Mouse (Mus musculus) gastrocnemius, adult 8-10 months (tissue): Measurements from ENCODE around the gene Mosmo. TPM values are rescaled to one million over a fixed set of nuclear protein-coding genes. Genes with fewer than 3 reads are reported as not detected.

Experiments used
- DNase-seq, 2 experiments: peaks; one replicate each; pipeline ENCODE4 v3.0.0; 2022; ENCODE audit warnings: low spot score in 2 of 2
- total RNA-seq, 4 experiments: library from RNA; stranded (reverse); gene quantifications; 2 replicates each; pipeline ENCODE4 v1.2.4; 2022

Gene Mosmo
- total RNA-seq: 10 to 100 TPM; 19.4 to 28.2 (median 22.9) TPM

- DNase-seq: peak; percentile 27 to 38
Observed at GRCm38 (mm10) chr7:120677001-120677643, at the start of gene Mosmo. Mosmo (plus strand) TSS chr7:120677618.

GRCm38 (mm10) chr7:120632518-120632917, 44.9 kb upstream of the Mosmo start:
- DNase-seq: no peak

- DNase-seq: no peak
Observed at GRCm38 (mm10) chr7:120634301-120634700, 43.1 kb upstream of the Mosmo start.

DNA sequence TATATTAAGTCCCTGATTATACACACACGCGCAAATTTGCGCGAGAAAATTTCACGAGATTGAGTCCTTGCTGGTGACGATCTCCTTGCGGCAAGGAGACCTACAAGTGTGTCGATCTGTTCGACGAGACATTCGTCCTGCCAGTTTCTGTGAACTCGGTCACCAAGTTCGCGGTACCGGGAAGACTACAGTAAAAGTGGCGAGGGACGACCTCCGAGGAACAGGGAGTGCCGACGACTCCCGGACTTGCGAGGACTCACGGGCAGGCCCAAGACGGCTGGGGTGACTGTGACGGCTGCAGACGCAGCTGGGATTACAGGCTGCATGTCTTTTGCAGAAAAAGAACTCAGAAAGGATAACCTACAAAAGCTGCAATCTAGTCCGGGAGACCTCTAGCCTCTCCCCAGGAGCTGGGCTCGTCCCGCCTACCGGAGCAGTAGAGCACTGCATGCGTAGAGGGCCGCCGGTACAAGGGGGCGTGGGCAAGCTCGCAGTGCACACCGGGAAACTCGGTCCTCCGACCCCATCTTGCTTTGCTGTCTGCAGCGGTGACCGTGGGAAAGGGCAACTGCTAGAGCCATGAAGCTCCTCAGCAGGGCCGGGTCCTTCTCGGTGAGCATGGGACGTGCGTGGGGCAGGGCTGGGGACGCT, 42.6 kb upstream of the Mosmo start, which contains the start of gene Uqcrc2:
Gene Uqcrc2, plus strand, starts transcription at position 466 of the 651 bp plus-strand sequence.
- DNase-seq: peak; percentile 68 to 74

DNA sequence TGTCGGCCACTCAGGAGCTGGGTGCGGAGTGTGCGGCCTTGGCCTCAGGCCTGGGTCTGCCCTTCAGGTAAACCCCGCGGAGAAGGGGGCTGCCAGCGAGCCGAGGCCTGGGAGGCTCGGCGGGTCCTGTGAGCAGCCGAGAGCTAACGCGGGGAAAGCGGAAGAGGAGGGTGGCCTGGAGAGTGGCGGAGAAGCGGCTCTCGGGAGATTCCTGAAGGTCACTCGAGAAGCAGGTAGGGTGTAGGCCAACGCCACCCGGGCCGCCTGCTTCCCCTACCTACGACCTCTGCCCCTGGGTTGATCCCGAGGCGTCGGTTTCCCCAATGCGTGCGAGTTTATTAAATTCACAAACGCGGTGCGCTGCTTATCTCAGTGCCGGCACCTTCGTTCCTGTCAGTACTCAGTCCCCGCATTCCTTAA, 42.0 kb upstream of the Mosmo start:
- DNase-seq: no peak

DNA sequence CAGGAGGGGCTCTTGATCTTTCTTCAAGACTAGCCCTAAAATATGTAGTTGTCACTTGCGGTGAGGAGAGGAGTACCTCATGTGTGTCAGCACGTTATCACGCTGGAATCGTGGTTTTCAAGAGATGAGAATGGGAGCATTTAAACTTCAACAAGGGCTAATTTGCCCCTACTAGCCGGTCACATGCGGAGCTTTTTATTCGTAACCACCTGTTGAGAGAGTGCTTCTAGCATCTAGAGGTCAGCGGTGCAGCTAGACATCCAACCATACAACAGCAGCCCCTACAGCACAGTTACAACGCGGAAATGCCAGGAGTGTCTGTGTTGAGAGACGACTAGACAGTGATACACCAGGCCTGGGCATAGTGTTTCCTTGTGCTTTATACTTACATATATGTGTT, 41.6 kb upstream of the Mosmo start:
- no peak for DNase-seq

GRCm38 (mm10) chr7:120643217-120643616, 34.2 kb upstream of the Mosmo start:
- no peak for DNase-seq

DNA sequence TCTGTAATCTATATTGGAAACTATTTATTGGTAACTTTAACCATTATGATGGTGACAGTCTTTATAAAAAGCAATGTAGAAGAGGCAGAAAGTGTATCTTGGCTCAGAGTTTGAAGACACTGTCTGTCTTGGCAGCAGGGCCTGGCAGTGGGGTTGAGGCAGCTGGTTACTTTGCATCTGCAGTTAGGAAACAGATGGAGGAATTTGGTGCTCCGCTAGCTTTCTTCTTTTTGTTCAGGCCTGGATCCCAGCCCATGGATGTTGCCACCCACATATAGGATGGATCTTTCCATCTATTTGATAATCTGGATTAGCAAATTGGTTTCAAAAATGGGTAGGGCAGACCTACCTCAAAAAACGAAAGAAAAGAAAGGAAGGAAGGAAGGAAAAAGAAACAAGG, 29.6 kb upstream of the Mosmo start:
- no peak for DNase-seq

- no peak for DNase-seq
Observed at GRCm38 (mm10) chr7:120662079-120662478, 15.3 kb upstream of the Mosmo start.

DNA sequence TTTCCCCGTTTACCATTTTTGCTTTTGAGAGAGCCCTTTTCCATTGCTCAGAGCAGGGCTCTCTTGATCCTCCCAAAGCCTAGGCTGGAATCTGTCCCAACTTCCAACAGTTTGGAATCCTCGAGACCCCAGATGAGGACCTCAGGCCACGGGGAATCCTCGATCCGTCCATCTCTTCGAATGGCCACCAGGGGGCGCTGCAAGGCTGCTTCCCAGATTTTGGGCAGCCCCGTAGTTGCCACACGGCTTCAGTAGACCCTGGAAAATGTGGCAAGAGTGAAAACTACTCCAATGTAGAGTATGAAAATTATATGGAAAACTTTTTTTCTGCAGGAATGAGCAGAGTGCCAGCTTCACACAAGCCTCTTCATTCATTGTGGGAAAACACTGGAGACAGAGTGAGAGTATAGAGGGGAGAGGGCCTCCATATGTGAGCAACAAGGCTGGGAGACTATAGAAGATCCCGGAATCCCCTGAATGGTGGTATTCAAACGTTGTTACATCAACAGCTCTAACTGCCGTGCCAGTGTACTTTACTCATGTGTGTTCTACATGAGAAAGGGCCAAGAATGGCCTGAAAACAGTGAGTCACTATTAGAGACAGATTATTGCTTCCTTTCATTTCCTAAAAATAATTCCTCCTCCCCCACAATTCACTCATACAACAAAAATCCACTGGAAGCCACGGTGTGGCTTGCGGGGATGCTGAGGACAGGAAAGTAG, 7.1 kb upstream of the Mosmo start, which contains the start of gene Pdzd9:
Gene Pdzd9, minus strand, starts transcription at position 191 of the 723 bp plus-strand sequence.
- DNase-seq: peak; percentile 18 to 38

DNA sequence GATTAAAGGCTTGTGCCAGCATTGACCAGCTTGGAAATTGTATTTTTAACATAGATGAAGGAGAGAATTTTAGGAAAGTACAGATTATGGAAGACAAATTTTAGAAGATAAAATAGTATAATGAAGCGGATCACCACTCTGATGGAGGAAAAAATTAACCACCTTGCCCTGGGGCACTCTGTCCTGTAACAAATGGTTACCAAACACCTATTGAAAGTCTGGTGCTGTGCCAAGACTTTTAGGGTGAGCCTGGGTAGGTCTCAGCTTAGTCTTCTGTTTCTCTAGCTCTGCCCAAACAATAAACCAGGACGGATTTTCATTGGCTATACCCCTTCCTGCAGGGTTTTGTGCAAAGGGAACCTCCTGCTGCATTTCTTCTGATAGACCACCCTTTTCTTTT, 6.1 kb upstream of the Mosmo start:
- no peak for DNase-seq

DNA sequence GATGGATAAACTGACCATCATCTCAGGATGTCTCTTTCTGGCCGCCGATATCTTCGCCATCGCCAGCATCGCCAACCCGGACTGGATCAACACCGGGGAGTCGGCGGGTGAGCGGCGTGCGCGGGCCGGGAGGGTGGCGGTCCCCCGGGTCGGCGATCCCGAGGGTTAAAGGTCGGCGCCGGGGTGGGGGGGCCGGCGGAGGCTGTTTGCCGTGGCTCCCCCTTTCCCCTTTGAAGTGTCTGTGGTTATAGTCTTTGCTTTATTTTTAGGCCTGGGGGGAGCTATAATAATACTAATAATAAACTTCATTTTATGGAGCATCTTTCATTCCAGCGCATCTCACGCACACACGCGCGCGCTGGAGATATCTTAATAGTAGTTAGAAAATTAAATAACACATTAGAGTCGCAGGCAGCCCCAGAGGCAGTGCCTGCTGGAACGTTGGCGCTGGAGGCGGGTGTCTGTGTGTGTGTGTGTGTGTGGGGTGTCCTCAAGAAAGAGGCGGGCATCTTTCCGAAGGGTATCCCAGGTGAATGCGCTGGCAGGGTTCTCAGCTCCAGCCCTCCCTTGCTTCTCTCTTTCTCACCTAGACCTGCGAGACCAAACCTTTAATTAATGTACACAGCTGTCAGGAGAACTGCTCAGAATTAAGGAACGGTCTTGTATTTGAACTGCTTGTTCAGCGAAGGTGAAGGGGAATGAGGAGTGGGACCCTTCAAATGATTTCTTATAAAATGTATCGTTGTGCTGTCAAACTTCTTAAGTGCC, 530 bp downstream of the Mosmo start:
- DNase-seq: peak in 1 of 2 experiments; percentile 20

DNA sequence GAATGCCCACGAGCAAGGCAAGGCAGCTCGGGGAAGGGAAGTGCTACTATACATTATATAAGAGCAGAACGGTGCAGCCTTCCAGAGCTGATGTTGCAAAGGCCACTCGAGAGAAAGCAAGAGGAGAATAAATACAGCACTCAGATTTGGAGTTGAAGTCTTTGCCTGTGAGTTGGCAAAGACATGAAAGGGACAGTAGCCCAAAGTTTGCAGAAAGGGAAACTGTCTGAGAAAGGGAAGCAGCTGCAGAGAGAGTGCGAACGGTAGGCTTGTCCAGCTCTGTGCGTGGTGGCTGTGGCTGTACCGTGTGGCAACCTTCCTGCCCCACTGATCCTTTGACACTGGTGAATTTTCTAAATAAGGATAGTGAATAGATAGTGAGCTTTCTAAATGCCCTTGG, 1.6 kb downstream of the Mosmo start:
- no peak for DNase-seq

DNA sequence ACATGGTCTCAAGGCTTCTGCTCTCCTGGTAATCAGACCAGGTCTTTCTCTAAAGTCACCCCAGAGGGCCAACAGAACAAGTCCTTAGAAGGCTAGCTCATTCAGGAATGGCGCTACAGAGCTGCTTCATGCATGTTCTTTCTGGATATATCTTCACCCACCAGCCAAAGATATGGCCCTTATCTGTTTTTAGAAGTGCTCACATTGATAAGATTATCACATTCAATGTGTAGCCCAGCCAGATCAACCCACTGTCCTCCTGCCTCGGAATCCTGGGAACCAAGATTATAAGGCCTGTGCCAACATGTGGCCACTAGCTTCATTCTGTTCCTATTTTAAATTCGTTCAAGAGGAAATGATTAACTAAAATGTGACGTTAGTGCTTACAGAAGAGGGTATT, 4.6 kb downstream of the Mosmo start:
- no peak for DNase-seq

- no peak for DNase-seq
Observed at GRCm38 (mm10) chr7:120684731-120685161, 7.3 kb downstream of the Mosmo start.

DNA sequence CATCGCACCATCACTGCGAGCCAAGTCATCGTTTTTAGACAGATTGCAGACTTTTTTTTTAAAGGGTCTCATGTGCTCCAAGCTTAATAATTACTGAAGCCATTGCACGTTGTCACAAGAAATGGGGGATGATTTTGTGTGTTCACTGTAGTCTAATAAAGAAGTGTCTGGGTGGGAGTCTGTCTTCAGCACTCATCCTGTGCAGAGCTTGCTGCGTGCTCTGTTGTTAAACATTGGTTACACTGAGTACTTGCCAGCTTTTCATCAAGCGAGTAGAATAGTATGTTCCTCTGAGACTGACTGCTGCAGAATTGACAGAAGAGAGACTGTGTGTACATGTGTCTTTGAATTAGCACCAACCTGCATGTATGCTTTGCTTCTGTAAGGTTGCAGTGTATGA, 7.8 kb downstream of the Mosmo start:
- DNase-seq: no peak

- no peak for DNase-seq
Observed at GRCm38 (mm10) chr7:120690634-120691033, 13.2 kb downstream of the Mosmo start.

- DNase-seq: no peak
Observed at GRCm38 (mm10) chr7:120693831-120694375, 16.5 kb downstream of the Mosmo start.

DNA sequence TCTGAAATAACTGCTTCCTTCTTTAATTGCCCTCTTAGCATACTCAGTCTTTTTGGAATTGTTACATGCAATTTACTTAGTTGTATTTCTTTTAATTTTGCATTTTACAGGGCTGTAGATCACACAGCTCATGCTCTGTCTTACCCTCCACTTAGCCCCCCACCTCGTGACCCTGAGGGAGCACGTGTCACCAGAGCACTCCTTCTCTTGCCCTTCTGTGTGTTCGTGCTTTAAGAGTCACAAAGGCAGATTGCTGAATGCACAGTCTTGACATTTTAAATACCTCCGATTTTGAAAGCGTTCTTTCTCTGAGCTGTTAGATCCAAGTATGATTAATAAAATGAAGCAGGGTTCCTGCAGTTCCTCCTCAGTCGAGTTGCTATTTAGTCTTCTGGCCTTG, 17.8 kb downstream of the Mosmo start:
- DNase-seq: no peak

DNA sequence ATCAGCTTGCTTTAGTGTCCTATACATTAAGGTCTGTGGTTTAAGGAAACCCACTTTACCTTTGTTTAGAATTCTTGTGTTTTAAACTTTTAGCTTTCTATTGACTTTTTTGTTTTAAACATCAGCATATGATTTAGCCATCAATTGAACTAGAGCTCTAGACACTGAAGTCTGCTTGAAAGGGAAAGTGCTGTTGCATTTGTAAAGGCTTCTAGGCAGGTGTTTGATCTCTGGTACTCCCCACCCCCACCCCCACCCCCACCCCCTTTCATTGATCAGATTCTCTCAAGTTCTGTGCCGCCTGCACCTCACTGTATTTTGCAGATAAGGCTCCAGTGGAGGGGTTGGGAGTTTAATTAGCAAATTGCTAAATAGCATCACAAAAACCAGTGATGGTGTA, 18.2 kb downstream of the Mosmo start:
- no peak for DNase-seq

GRCm38 (mm10) chr7:120696331-120696730, 18.9 kb downstream of the Mosmo start:
- DNase-seq: no peak
